Mouse (Mus musculus) MEL-GATA-1-ER (cell line): ENCODE measurements at regions not wholly inside any gene's neighbourhood (a gene's known extent, or its start where the extent isn't known, plus 50 kb on each side); places are given as distances from the start of the nearest gene placed in this dataset.

Experiments used
- DNase-seq: peaks from one replicate; pipeline ENCODE4 v3.0.0-alpha.2; 2012; ENCODE audit warnings: low read depth; ENCODE audit errors: extremely low read depth

DNA sequence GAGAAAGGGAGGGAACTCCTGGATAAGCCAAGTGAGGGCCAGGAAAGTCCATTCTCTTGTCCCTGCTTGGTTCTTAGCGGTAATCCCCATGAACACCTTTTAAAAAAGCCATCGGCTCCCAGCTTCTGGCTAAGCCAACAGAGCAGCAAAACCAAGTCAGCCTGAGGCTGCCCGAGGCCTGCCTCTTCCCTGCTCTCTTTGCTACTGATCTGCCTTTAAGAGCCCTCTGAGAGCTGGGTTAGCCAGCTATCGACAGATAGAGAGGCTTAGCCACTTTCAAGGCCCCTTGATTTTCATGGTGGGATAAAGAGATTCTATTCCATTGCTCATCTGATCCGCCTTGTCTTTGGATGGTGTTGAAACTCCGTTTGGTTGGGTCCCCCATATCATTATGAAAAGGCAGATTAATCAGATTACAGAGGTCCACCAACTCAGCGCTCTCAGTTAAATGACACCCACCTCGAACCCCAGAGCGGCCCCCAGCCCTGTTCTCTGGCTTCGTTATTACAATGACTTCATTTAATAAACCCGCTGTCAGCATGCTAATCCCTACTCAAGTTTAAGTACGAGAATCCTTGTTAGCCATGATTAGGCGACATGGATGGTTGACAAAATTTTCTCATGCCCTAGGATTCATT lies 66.1 kb downstream of the Slc4a3 start:
- DNase-seq = no peak

DNA sequence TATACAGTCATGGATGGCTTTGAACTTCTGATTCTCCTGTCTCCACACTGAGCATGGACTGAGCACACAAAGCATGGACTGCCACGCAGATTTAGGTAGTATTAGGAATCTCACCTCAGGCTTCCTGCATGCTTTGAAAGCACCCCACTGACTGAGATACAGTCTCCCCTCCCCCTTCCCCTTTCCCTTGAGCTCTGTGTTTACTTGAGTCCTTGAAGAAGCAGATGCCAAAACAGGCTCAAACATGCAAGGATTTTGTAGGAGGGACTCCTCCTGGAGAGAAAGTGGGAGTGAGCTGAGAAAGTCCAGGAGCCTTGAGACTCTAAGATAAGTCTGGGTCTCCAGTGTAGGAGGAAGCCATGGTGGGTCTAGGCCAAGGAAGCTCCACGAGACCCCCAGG lies 67.1 kb downstream of the Slc4a3 start:
- DNase-seq = no peak

DNA sequence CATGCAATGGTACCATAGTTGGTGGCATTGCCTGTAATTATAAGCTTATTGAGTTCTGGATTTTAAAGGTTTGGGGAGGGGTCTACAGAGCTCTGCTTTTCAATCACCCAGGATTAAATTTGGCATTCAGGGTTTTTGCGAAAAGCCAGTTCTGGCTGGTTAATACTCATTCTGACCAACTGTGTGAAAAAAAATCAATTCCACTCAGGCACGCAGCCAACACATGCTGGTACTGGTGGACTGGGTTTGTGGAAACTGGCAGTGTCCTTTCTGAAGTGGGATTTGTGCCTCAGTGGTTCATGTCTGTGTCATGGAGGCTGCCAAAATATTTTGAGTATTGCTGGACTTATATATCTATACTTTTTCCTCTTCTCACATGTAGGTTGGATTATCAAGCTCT lies 70.9 kb downstream of the Slc4a3 start:
- no peak for DNase-seq

DNA sequence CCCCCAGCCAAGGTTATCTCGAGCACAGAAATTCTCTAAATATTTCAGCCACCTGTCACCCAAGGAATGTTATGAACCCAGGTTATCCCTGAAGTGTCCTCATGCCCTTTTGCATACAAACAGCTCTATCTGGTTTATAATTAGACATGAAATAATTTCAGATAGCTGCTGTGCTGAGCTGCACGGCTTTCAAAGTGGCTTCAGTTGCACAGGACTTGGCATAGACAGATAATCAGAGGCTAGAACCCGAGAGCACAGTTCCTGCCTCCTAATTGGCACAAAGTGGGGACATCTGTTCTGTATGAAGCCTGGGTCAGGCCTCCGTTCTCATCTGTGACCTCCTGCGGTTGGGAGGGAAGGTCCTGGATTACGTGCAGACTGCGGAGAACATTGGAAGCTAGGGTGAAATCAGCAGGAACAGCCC lies 72.3 kb downstream of the Slc4a3 start:
- DNase-seq = no peak

DNA sequence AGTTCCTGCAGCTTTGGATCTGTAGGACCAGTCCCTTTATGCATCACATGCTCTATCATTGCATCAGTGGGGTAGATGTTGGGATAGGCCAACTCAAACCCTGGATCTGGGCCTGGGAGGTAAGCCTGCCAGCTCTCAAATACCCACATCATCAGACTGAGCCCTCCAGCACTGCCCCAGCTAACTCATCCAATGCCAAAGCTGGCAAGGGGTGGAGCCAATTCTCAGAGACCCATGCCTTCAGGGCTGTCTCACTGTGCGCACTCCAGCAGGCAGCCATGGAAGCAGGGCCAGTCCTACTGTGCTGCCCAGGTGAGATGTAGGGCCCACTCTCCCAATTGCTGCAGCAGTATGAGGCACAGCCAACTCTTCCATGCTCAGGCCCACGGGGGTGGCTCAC lies 84.2 kb downstream of the Slc4a3 start:
- DNase-seq = no peak

GRCm38 (mm10) chr1:75631729-75632128 lies 85.7 kb downstream of the Slc4a3 start:
- DNase-seq = no peak

GRCm38 (mm10) chr1:75635591-75635990 lies 89.5 kb downstream of the Slc4a3 start:
- DNase-seq = no peak

- no peak for DNase-seq
Observed at GRCm38 (mm10) chr1:75639031-75640001, 93.2 kb downstream of the Slc4a3 start.

DNA sequence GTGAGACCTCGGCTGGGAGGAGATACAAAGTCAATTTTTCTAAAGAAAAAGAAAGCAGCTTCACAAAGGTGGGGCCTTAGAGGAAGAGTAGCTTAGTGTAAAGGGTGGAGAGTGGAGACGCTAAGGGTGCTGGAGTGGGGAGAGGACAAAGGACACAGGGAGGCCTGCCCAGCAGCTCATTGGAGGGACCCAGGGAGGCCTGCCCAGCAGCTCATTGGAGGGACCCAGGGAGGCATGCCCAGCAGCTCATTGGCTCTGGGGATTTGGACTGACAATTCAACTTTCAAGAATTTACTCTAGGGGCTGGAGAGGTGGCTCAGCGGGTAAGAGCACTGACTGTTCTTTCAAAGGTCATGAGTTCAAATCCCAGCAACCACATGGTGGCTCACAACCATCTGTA lies 96.4 kb downstream of the Slc4a3 start:
- DNase-seq = no peak

DNA sequence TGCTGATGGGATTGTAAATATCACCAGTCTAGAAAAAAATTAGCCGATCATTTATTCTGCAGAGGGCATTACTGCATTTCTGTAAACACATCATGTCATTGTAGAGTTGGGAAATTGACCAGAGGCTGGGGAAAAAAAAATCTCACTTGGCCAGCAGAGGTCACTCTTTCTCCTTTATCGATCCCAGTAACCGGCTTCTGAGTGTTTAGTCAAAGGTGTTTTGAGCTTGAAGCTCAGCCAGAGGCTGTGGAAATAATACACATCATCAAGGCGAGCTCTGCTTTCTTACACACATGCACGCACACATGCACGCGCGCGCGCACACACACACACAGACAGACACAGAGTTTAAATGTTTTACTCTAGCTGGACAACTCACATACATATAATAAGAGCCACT lies 106.5 kb downstream of the Slc4a3 start:
- DNase-seq = no peak

DNA sequence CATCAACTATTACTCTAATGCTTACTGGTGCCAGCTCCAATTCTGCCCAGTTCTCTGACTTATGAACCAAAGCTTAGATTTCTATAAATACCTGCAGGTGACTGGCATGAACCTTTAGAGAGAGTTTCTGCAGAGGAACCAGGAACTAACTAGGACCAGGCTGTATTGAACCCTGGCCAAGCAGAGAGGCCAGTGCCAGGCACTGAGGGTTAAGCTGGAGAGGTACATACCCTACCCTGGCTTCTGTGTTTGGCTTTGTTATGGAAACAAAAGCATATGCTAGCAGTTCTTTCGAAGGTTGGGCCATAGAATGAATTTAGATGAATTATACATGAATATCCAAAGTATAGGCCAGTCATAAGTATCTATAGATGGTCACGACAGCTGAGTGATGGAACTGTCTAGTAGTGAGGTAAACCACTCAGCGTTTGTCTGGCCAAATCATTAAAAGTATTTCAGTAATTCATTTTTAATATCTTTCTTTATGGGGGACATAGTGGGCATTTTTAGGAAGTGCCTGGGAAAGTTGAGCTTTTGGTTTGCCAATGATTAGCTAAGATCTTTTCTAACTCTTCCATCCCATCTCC lies 107.0 kb downstream of the Slc4a3 start:
- no peak for DNase-seq

DNA sequence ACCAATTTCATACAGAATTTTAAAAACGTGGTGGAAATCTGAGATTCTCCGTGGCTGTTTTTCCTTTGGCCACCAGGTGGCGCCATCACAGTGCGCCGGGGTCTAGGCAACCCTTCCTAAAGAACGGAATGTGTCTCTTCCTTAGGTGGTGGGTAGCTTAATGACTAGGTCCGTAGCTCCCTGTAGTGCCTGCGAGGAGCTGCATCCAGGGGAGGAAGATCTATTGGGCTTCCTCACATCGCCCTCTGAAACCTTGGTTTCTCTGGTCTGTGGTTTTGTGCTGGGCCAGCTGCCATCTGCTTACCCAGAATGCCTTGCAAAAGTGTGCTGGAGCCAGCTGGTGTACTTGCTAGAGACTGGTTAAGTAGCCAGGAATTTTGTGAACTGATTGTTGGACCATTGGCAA lies 107.6 kb downstream of the Slc4a3 start:
- no peak for DNase-seq

DNA sequence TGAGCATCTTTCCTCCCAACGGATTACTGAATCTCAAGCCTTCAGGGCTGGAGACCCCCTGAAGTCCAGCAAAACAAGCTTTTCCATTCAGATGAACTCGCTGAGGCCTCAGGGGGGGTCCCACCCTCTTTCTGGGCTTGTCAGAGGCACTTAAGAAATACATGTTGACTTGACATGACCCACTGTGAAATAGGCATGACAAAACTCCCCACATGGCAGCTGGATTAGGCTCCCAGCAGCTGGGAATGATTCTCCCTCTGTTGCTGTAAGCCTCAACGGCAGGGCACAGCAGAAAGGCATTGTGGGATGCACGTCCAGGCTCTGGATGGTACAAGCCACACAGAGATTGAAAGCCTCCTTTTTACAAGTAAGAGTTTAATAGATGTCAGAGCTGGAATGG lies 110.5 kb downstream of the Slc4a3 start:
- DNase-seq = no peak

DNA sequence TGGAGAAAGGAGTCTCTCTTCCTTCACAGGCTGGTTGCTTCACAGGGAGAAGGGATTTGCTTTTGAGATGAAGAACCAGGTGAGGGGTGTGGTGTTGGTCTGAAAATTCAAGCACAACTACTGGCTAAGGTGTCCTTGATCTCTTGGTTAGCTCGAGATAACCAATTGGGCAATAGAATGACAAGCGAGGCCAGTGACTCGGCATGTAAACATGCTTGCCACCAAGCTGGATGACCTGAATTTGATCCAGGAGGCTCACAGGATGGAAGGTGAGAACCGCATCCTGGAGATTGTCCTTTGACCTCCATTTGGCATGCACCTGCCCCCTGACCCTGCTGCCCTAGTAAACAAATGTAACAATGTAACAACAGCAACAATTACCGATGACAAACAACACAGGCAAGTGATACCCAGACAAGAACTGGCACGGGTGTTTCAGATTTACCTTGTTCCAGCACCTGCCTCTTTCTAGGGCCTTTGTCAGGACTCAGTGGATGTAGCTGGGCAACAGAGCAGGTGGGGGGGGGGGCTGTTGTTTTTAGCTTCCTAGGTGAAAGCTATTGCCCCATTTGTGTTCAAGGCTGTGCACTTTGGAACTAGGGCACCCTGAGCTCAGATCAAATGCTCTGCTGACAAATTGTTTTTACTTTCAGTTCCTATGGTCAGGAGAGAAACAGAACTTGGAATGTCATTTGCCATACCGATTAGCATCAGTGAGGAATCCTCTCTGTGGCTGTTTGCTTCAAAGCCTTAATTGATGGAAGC lies 114.5 kb downstream of the Slc4a3 start:
- no peak for DNase-seq

DNA sequence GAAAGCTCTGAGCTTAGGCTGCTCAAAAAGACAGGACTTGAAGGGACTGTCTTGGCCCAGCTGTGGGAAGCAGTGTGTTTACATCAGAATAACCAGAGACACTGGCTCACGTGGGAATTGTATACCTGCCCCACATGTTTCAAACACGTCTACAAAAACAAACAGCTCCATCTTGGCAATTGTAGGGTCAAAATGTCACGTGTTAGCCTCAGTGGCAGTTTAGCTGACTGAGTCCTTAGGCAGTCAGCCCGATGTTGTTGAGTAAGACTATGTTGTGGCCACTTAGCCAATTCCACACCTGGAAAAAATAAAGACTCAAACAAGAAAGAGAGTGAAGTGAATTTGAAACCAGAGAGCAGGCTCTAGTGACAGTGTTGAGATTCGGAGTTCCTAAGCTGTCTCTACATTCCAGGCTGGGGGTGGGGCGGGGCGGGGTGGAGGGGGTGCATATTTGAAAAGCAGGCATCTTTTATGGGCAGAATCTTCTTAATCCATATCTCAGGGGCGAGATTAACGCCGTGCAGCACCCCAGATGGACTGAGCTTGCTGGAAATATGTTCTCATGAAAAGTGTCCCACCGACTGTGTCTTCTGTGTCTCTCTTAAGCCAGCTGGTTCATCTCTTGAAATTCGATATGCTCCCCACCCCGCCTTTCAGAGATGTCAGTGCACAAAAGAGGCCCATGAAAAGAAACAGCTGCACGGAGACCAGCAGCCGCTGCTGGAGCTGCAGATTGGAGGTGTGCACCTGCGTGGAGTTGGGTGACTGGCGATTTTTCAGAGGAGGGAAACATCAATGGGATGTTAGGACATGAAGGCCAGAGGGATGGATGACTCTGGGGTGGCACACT lies 116.3 kb downstream of the Slc4a3 start:
- no peak for DNase-seq

GRCm38 (mm10) chr1:75667736-75668269 lies 121.7 kb downstream of the Slc4a3 start:
- no peak for DNase-seq

- DNase-seq = no peak
Observed at GRCm38 (mm10) chr1:75676295-75676694, 130.2 kb downstream of the Slc4a3 start.

DNA sequence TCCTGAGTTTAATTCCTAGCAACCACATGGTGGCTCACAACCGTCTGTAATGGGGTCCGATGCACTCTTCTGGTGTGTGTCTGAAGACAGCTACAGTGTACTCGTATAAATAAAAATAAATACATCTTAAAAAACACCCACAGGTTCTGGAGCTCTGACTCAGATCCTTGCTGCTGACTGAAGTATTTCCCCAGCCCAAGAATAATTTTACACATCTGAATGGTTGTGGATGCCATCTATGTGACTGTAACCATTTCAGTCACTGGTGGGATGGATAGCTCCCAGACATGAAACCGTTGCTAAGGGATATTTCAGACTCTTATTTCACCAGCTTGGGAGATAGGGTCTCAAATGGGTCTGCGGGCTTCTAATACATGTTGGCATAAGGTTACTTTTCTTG lies 131.6 kb downstream of the Slc4a3 start:
- no peak for DNase-seq

GRCm38 (mm10) chr1:75678279-75678678 lies 132.2 kb downstream of the Slc4a3 start:
- no peak for DNase-seq

- no peak for DNase-seq
Observed at GRCm38 (mm10) chr1:75680366-75680765, 134.3 kb downstream of the Slc4a3 start.
